Mouse (Mus musculus): ENCODE data around the gene Gm49403.

Gm49403 gene

DNA sequence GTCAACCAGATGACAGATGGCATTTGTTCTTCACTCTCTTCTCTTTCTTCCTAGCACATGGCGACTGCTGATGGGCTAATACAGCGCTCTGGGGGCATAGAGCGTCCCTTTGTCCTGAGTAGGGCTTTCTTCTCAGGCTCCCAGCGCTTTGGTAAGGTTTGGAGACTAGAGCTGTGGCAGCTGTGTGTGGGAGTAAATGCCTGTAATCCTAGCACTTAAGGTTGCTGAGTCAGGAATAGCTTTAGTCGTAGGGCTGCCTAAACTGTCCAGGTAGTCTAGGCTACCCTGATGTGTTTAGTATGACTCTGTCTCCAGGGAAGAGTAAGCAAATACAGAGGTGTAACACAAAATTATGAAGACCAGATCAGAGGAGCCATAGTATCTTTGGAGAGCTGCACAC lies 28.1 kb downstream of the Gm49403 start:
- no peak for DNase-seq (ENCODE audit: low spot score in 2 of 2)

DNA sequence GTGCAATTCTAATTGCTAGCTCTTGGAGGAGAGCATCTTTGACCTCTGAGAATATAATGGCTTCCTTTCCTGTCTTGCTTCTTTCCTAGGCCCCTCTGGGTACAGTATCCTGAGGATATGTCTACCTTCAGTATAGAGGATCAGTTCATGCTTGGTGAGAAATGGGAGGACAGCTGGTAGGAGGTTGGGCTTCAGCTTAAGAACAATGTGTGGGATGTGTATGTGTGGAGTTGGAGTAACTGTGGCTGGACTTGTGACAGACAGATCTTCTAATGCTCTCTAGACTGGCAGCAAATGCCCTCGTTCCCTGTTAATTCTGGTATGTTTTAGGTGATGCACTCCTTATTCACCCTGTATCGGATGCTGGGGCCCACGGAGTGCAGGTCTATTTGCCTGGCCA lies 30.5 kb downstream of the Gm49403 start:
- no peak for DNase-seq (ENCODE audit: low spot score in 2 of 2)

DNA sequence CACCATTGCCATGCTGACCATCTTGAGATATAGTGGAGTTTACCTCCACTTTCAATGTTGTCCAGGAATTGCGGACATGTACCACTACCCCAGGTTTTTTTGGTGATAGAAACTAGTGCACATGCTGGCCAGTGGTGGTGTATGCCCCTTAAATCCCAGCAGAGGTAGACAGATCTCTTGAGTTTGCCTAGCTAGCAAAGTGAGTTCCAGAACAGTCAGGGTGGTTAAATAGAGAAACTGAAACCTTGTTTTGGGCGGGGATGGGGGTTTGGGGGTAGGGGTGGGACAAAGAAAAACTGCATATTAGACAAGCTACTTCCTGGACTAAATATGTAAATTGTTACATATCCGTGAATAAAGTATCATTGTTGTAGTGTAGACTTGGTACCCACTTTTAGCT lies 35.3 kb downstream of the Gm49403 start:
- DNase-seq (ENCODE audit: low spot score in 2 of 2), result no peak

DNA sequence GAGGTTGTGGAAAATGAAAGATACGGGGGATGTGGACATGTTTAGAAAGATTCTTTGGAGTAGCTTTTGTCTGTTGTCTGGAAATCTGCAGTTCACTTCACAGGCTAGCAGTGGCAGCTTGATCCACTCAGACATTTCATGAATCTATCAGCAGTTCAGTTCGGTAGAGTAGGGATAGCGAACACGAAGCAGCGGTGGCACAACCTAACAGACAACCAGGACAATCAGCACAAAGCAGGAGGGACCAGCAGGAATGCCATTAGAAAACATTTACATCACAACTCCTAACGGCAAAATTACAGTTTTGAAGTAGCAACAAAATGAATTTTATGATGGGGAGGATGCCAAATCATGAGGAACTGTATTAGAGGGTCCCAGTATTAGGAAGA lies 35.9 kb downstream of the Gm49403 start:
- DNase-seq (ENCODE audit: low spot score in 2 of 2), result no peak

DNA sequence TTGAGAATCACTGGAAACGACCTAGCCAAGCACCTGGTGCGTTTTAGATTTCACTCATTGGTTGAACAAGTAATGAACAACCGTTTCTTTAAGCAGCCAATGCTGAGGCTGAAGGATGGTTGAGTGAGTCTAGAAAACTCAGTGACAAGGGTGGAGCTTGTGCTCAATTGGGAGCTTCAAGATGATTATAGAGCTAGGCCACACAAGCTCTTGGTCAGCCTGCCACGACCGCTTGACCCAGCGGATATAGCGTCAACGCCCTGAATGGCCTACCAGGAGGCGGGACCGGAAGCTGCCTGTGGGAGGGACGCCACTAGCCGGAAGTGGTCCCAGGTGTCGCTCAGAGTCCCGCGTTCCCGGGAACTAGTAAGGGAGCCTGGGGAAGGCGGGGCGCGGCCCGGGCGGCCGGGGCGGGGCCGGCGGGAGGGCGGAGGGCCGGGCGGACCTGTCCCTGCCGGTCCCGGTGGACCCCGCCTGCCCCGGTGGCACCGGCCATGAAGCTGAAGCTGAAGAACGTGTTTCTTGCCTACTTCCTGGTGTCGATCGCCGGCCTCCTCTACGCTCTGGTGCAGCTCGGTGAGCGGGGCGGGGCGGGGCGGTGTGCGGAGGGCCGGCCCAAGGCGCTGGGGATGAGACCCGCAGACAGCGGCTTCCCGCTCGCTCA lies 36.5 kb downstream of the Gm49403 start, which contains the start of gene B3gat3:
B3gat3 (plus strand) TSS at position 302 of the 664 bp plus-strand sequence.
- DNase-seq (ENCODE audit: low spot score in 2 of 2), result peak; percentile 95 to 97

DNA sequence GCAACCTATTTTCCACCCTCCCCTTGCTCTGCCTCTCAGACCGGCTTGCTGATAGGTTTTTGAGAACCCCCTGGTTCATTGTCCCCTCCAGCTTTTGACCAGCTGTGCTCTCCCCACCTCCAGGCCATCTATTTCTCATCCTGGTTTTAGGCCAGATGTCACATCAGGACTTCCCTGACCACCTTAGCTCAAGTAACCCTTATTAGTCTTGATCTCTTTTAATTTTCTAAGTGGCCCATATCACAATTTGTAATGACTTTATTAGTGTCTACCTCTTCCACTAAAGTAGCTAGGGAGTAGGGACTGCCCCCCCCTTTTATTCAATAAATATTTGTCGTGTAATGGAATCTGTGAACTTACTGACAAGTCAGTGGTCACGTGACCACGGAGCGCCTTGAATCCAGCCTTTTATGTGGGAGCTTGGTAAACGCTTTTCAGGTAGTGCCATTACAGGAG lies 37.1 kb downstream of the Gm49403 start:
- DNase-seq (ENCODE audit: low spot score in 2 of 2), result no peak

DNA sequence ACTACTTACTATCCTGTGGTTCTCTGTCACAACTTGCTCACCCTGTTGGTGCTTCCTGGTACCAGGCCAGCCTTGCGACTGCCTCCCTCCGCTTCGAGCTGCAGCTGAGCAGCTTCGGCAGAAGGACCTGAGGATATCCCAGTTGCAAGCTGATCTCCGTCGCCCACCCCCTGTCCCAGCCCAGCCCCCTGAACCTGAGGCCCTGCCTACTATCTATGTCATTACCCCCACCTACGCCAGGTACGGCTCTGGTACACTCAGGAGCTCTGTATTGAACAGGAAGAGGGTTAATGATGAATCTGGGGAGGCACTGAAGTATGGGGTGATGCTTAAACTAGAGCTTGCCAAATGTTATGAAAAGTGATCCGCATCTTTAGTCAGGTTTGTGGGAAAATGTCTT lies 38.0 kb downstream of the Gm49403 start:
- no peak for DNase-seq (ENCODE audit: low spot score in 2 of 2)

DNA sequence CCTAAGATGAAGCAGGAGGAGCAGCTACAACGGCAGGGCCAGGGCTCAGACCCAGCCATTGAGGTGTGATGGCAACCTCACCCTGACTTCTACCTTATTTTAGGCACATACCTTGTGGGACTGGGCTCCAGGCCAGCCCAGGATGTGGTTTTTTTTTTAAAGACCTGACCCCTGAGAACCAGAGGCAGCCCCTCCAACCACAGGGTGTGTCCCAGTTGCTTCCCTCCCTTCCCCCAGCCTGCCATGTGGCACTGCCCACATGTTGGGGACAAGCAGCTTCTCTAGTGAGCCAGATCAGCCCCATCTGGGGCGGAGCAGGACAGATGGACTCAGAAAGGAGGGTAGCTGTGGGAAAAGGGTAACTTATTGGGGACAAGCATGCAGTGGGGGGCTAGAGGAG lies 43.0 kb downstream of the Gm49403 start:
- no peak for DNase-seq (ENCODE audit: low spot score in 2 of 2)

DNA sequence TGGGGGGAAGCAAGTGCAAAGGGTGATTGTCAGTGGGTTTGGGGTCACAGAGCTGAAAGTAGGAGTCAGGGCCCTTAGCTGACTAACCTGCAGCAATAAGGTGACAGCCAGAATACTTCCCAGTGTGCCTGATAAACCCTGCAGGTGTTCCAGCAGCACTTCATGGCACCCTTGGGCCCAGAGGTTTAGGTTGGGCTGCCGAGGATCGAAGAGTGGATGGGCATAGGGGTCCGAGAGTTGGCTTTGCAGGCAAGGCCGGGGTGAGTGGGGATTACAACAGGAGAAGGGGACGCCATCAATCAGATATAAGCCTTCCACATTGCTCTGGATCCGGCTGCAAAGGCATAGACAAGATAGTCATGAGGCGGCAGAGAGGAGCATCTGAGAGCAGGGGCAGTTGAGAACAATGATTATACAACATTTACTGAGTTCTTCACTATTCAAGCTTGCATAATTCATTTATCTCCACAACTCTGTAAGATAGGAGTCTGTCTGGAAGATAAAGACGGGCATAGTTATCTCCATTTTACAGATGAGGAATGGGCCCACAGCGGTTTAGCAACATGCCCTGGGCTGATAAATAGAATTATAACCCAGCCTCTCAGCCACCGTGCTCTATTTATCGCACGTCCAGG lies 44.3 kb downstream of the Gm49403 start:
- DNase-seq (ENCODE audit: low spot score in 2 of 2), result no peak

DNA sequence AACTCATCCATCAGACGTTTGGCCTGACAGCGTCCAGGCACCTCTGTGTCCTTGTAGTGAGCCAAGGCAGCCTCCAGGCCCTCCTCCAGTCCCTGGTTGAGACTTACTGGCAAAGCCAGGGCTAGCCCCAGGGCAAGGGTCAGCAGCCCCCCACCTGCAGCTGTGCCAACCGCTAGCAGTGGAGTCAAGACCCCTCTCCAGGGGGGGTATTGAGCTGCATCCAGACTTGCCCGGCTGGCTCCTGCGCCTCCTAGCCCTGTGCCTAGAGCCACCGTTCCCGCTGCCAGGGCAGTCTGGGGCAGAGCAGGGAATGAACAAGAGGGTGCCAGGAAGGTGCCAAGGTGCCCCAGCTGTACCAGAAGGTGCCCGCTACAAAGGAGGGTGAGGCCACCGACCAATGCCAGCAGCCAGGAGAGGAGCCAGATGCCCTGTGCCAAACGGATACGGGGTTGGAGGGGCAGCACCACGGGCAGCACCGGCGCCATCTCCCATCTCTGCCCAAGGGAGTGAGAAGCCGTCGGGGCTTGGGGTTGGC lies 45.0 kb downstream of the Gm49403 start:
- DNase-seq (ENCODE audit: low spot score in 2 of 2), result no peak

DNA sequence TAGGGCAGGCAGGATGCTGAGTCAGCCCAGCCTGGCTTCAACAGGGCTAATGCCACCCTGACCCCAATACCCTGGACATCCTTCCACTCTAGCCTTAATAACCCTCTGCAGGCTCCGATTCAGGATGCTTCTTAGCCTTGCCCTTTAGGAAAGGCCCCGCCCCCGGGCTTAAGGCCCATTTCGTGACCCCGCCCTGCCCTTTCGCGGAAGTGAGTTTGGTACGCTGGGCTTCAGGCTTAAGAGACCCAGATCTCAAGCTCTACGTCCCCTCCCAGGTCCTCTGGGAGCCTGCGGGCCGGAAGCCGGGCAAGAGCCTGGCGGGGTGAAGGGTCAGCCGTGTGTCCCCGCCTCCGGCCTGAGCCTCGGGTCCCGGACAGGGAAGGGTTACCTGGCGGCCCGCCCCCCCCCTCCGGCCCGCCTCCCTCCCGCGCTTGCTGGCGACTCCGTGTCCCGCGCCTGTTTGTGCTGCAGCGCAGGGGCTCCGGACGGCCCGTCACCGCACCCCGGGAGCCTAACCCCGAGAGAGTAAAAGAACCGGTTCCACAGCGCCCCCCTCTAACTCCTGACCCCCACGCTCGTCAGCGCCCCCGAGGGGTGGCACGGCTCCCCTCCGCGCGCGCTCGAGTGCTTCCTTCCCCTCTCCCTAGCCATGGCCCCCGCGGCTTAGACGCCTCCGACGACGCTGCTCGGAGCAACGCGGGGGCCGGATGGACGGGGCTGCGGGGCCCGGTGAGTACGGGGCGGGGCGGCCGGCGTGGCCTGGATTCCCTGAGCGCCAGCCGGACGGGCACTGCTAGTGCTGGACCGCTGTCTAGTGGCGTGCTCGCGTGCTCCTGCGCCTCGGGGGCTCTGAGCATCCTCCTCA lies 45.7 kb downstream of the Gm49403 start, which contains the start of the genes Rom1 and Eml3:
Rom1 (minus strand) TSS at position 133 of the 865 bp plus-strand sequence.
Eml3 (plus strand) TSS at position 329 of the 865 bp plus-strand sequence.
- peak; percentile 85 to 94 for DNase-seq (ENCODE audit: low spot score in 2 of 2)

DNA sequence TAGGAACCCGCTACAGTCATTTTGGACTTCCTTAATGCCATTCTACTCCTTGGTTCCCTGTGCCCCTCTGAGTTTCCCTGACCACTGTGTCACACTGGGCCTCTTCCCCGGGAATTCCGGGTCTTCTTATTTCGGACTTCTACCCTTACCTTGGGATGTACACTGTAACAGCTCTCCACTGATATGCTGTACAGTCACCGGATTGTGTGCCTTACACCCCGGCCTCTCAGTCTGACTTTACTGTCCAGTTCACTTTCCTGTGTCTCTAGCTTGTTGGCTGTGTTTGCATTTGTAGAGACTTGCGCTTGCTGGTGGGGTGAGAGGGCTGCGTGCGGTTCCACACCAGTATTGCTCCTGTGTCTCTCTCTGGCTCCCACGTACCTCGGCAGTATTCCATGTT lies 46.4 kb downstream of the Gm49403 start:
- no peak for DNase-seq (ENCODE audit: low spot score in 2 of 2)

DNA sequence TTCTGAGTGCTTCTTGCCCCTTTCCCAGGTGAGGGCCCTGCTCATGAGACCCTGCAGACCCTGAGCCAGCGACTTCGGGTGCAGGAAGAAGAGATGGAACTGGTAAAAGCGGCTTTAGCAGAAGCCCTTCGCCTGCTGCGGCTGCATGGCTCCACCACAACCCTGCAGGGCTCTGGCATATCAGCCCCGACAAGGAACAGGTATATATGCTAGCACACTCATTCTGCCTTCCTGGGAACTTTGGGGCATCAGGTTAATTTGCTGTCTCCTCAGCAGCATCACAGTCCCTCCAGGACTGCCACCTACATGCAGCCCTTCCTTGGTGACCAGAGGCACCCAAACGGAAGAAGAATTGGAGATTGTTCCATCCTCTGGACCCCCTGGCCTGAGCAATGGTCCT lies 47.0 kb downstream of the Gm49403 start:
- no peak for DNase-seq (ENCODE audit: low spot score in 2 of 2)

DNA sequence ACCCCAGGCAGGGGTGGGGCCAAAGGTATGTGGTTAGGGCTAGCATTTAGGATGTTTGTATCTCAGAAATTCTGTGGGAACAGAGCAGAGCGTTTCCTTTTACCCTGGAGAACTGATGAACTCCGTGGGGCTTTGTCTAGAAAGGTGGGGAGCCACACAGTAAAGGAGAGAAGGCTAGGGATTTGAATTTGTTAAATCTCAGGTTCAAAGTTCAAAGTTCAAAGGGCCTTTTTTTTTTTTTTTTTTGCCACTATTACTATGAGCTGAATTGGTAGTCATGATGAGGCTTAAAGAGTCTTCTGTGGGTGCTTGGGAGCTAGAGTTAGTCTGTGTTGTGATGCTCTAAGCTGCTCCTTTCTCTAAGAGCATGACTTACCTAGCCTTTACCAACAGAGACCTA lies 53.0 kb downstream of the Gm49403 start:
- DNase-seq (ENCODE audit: low spot score in 2 of 2), result no peak

Data from urinary bladder, postnatal 36 days (tissue).